Mouse (Mus musculus) frontal cortex, postnatal 36 days (tissue): ENCODE results near the gene Neb.
A peak's percentile ranks its signal among the peaks of the same experiment; 100 is the strongest.

ENCODE experiments used
- DNase-seq, 2 experiments: peaks; one replicate each; pipeline ENCODE4 v3.0.0; 2022; ENCODE audit warnings: low spot score in 2 of 2

Gene Neb

GRCm38 (mm10) chr2:52374706-52375105 lies 3.6 kb downstream of the Neb start:
- DNase-seq: no peak

GRCm38 (mm10) chr2:52372480-52372879 lies 5.8 kb downstream of the Neb start:
- DNase-seq: no peak

- no peak for DNase-seq
Observed at GRCm38 (mm10) chr2:52372080-52372479, 6.2 kb downstream of the Neb start.

GRCm38 (mm10) chr2:52371066-52371465 lies 7.2 kb downstream of the Neb start:
- DNase-seq: no peak

- DNase-seq: no peak
Observed at GRCm38 (mm10) chr2:52369622-52370021, 8.7 kb downstream of the Neb start.

GRCm38 (mm10) chr2:52367665-52368064 lies 10.6 kb downstream of the Neb start:
- DNase-seq: no peak

GRCm38 (mm10) chr2:52367248-52367647 lies 11.0 kb downstream of the Neb start:
- peak in 1 of 2 experiments; percentile 20 for DNase-seq

- DNase-seq: no peak
Observed at GRCm38 (mm10) chr2:52361086-52361485, 17.2 kb downstream of the Neb start.

- no peak for DNase-seq
Observed at GRCm38 (mm10) chr2:52359722-52360121, 18.6 kb downstream of the Neb start.

GRCm38 (mm10) chr2:52358156-52358555 lies 20.1 kb downstream of the Neb start:
- DNase-seq: no peak

GRCm38 (mm10) chr2:52351029-52351428 lies 27.2 kb downstream of the Neb start:
- no peak for DNase-seq

- DNase-seq: no peak
Observed at GRCm38 (mm10) chr2:52340990-52341389, 37.3 kb downstream of the Neb start.

- no peak for DNase-seq
Observed at GRCm38 (mm10) chr2:52335556-52335955, 42.7 kb downstream of the Neb start.

GRCm38 (mm10) chr2:52335087-52335486 lies 43.2 kb downstream of the Neb start:
- no peak for DNase-seq

GRCm38 (mm10) chr2:52333535-52333934 lies 44.7 kb downstream of the Neb start:
- no peak for DNase-seq

GRCm38 (mm10) chr2:52331761-52332160 lies 46.5 kb downstream of the Neb start:
- no peak for DNase-seq

- DNase-seq: no peak
Observed at GRCm38 (mm10) chr2:52327244-52327815, 50.9 kb downstream of the Neb start.

- DNase-seq: no peak
Observed at GRCm38 (mm10) chr2:52321866-52322265, 56.4 kb downstream of the Neb start.

GRCm38 (mm10) chr2:52320175-52320574 lies 58.1 kb downstream of the Neb start:
- no peak for DNase-seq

GRCm38 (mm10) chr2:52319020-52319567 lies 59.2 kb downstream of the Neb start:
- DNase-seq: no peak

- DNase-seq: no peak
Observed at GRCm38 (mm10) chr2:52317471-52317870, 60.8 kb downstream of the Neb start.

GRCm38 (mm10) chr2:52315737-52316136 lies 62.5 kb downstream of the Neb start:
- peak in 1 of 2 experiments; percentile 13 for DNase-seq

- no peak for DNase-seq
Observed at GRCm38 (mm10) chr2:52314922-52315730, 63.1 kb downstream of the Neb start.
